Mouse (Mus musculus): ENCODE data around the gene Mepe. TPM values are rescaled to one million over a fixed set of nuclear protein-coding genes. Genes with fewer than 3 reads are reported as not detected.
A peak's percentile ranks its signal among the peaks of the same experiment; 100 is the strongest.

Mepe gene
- total and polyA plus RNA-seq, 3 experiments = not detected

- no peak for TF ChIP-seq CHD1 (IDR thresholded peaks at IDR 0.05; ENCODE audit: low read depth, low read length)
- TF ChIP-seq E2F4 (IDR thresholded peaks at IDR 0.05; ENCODE audit: insufficient replicate concordance, low read depth, low read length) = no peak
- TF ChIP-seq USF2 (conservative IDR thresholded peaks at IDR 0.05; ENCODE audit: low read depth, low read length) = no peak
- TF ChIP-seq TCF12 (IDR thresholded peaks at IDR 0.05; ENCODE audit: low read depth, low read length) = no peak
- peak; percentile 24 for TF ChIP-seq RAD21 (IDR thresholded peaks at IDR 0.05; ENCODE audit: low read depth, low read length)
- no peak for TF ChIP-seq MAZ (IDR thresholded peaks at IDR 0.05; ENCODE audit: low read depth, low read length)
- TF ChIP-seq ELF1 (IDR thresholded peaks at IDR 0.05; ENCODE audit: low read depth, low read length) = no peak
- no peak for TF ChIP-seq BHLHE40 (IDR thresholded peaks at IDR 0.05; ENCODE audit: low read depth, low read length)
- peak in 1 of 2 experiments; percentile 26; a peak in 1 of 4 replicates for TF ChIP-seq CTCF (conservative IDR thresholded peaks at IDR 0.05 in 1 of 2, IDR thresholded peaks at IDR 0.05 in 1 of 2; ENCODE audit: low read depth in 2 of 2, low read length in 2 of 2)
- no peak for TF ChIP-seq NELFE (IDR thresholded peaks at IDR 0.05; ENCODE audit: low read depth, low read length)
- TF ChIP-seq CHD2 (IDR thresholded peaks at IDR 0.05; ENCODE audit: low read length) = no peak
- no peak for TF ChIP-seq IRF4 (IDR thresholded peaks at IDR 0.05; ENCODE audit: low read depth, low read length)
- Histone ChIP-seq H3K36me3 (replicated peaks in 1 of 2; ENCODE audit: control insufficient read depth in 1 of 2, insufficient read depth in 1 of 2, low read length in 1 of 2) (no peaks in the 10 kb centered on the region), H3K27ac (ENCODE audit: insufficient read depth, low read depth) (no peak overlapping the region), H3K27me3 (replicated peaks) (no peaks in the 10 kb centered on the region), H3K4me3 (replicated peaks in 1 of 3; ENCODE audit: low read depth in 2 of 3, low read length in 2 of 3, poor library complexity in 1 of 3) (no peak overlapping the region), H3K9me3 (replicated peaks; ENCODE audit: low read length) (no peaks in the 10 kb centered on the region), H3K79me2 (replicated peaks; ENCODE audit: control insufficient read depth, extremely low read depth, insufficient read depth, poor library complexity, severe bottlenecking) (no peaks in the 10 kb centered on the region), H3K9ac (ENCODE audit: insufficient read depth, low read depth) (no peak overlapping the region), H3K4me2 (ENCODE audit: insufficient read depth, low read depth, poor library complexity, severe bottlenecking) (no peak overlapping the region), H3K4me1 (ENCODE audit: control insufficient read depth in 1 of 2, insufficient read depth in 2 of 2) (peaks cover 3 to 12% of the 10 kb centered on the region in 2 experiments)
- dilution Hi-C loops (cut with MboI; ENCODE audit: extremely low pct_ligation_motif_present, extremely low pct_unique_long_range_greater_than_20kb, low sequenced_read_pairs) = no loop called here
- no peak for DNase-seq (ENCODE audit: extremely low read depth)
- in situ Hi-C loops (cut with MboI; ENCODE audit: low pct_ligation_motif_present, low pct_unique_long_range_greater_than_20kb, low sequenced_read_pairs) = loop anchor here (25.0 kb wide), 2 partner anchors 231 to 969 kb away; partner anchors contain the start of gene Sparcl1
Observed at GRCm38 (mm10) chr5:104342881-104343280, 17.8 kb downstream of the Mepe start.

- peak; percentile 27 for DNase-seq (ENCODE audit: extremely low read depth)
- peaks cover 3 to 10% of the 10 kb centered on the region in 2 experiments for H3K4me1 ChIP-seq (ENCODE audit: control insufficient read depth in 1 of 2, insufficient read depth in 2 of 2)
- H3K4me3 ChIP-seq (replicated peaks in 1 of 3; ENCODE audit: low read depth in 2 of 3, low read length in 2 of 3, poor library complexity in 1 of 3) = no peak overlapping the region
- no peak overlapping the region for H3K9ac ChIP-seq (ENCODE audit: insufficient read depth, low read depth)
- H3K9me3 ChIP-seq (replicated peaks; ENCODE audit: low read length) = no peaks in the 10 kb centered on the region
- no peak overlapping the region for H3K4me2 ChIP-seq (ENCODE audit: insufficient read depth, low read depth, poor library complexity, severe bottlenecking)
- H3K36me3 ChIP-seq (replicated peaks in 1 of 2; ENCODE audit: control insufficient read depth in 1 of 2, insufficient read depth in 1 of 2, low read length in 1 of 2) = no peaks in the 10 kb centered on the region
- in situ Hi-C loops (cut with MboI; ENCODE audit: low pct_ligation_motif_present, low pct_unique_long_range_greater_than_20kb, low sequenced_read_pairs) (loop anchor here (25.0 kb wide), 2 partner anchors 232 to 968 kb away; partner anchors contain the start of gene Sparcl1), dilution Hi-C loops (cut with MboI; ENCODE audit: extremely low pct_ligation_motif_present, extremely low pct_unique_long_range_greater_than_20kb, low sequenced_read_pairs) (no loop called here)
- H3K27ac ChIP-seq (ENCODE audit: insufficient read depth, low read depth) = no peak overlapping the region
- no peaks in the 10 kb centered on the region for H3K27me3 ChIP-seq (replicated peaks)
- TF ChIP-seq MYC (IDR thresholded peaks at IDR 0.05; ENCODE audit: low read depth, low read length) (0 out of 2 replicates have a peak, but pooled peaks have one; percentile 28), SMC3 (IDR thresholded peaks at IDR 0.05; ENCODE audit: low read depth, low read length) (peak; percentile 41; the same call in 1 of the 2 replicates), CHD1 (IDR thresholded peaks at IDR 0.05; ENCODE audit: low read depth, low read length) (no peak), CTCF (conservative IDR thresholded peaks at IDR 0.05 in 1 of 2, IDR thresholded peaks at IDR 0.05 in 1 of 2; ENCODE audit: low read depth in 2 of 2, low read length in 2 of 2) (peak; percentile 20 to 61; a peak in 2 of 4 replicates), RAD21 (IDR thresholded peaks at IDR 0.05; ENCODE audit: low read depth, low read length) (peak; percentile 45), NRF1 (IDR thresholded peaks at IDR 0.05; ENCODE audit: low read depth, low read length) (peak; percentile 65), MAX (IDR thresholded peaks at IDR 0.05; ENCODE audit: low read length) (0 out of 2 replicates have a peak, but pooled peaks have one; percentile 32), ZC3H11A (IDR thresholded peaks at IDR 0.05; ENCODE audit: low read depth, low read length) (no peak)
- no peaks in the 10 kb centered on the region for H3K79me2 ChIP-seq (replicated peaks; ENCODE audit: control insufficient read depth, extremely low read depth, insufficient read depth, poor library complexity, severe bottlenecking)
Observed at GRCm38 (mm10) chr5:104344526-104345240, 19.6 kb downstream of the Mepe start.
